Mouse (Mus musculus): ENCODE measurements around the gene Efhd1.

- TF ChIP-seq NANOG (IDR thresholded peaks at IDR 0.05; ENCODE audit: borderline replicate concordance, low read length) (no peak), CTCF (conservative IDR thresholded peaks at IDR 0.05; ENCODE audit: low read length) (no peak)
These were observed 9.0 kb upstream of the Efhd1 start for GRCm38 (mm10) chr1:87255173-87255572.

Measured in E14TG2a.4 (cell line).